Mouse (Mus musculus) 3134 (cell line): ENCODE data around the gene Hoxa3.

Experiments used
- DNase-seq: peaks from one replicate; pipeline ENCODE4 v3.0.0-alpha.2; 2011; ENCODE audit warnings: low spot score; ENCODE audit not compliant: insufficient read length; ENCODE audit errors: extremely low read depth

The Hoxa3 gene

DNA sequence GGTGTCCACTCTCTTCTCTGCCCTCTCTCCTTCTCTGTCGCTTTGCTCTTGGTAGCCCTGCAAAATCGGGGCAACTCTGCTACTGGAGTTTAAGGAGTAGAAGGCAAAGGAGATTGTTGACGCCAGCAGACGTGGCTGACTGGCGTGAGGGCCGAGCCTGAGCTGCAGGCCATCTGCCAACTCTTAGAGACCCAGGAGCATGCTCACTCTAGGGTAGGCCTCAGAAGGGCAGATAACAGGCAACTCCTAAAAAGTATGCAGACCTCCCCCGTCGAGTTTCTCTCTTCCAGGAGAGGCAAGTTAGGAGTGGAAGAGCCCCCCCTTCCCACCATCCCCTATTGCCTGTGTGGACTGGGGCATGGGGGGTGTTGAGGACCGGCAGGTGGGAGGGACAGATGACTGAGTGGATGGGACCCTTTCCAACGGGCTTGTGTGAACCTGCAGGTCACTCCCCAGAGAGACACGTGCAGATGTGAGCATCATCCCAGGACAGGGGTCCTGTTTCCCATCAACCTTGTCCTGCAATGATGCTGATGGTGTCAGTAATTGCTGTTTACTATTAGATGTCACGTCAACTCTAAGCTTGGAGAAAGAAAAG lies 53.9 kb downstream of the Hoxa3 start:
- DNase-seq: peak; percentile 61

DNA sequence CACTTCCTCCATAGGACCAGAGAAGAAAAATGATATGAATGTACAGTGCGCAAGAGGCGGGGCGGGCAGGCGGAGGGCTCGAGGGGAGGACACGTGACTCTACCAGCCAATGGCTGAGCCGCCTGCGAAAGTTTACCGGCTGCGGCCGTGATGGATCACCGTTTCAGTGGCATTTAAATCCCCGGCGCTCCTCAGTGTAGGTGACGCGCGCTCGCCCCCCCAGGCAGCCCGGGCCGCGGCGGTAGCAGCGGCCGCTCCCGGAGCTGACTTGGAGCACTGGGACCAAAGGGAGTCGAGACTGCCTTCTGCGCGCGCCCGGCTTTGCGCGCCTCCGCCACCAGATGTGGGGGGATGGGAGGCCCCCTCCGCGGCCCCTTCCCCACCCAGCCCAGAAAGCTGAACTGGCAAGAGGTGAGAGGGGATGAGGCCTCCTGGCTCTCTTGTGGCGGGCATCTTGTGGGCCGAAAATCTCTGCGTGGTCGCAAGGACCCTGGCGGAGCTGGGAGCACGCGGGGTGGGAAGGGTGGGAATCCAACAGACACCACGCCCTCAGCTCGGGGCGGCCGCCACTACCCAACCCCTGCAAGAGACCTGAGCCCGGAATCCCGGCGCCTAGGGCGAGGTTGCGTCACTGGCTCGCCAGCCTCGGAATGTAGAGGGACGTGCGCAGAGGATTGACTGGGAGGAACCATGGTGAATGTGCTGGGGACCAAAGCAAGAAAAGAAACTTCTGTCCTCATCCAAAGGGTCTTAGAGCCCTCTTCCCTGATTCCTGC lies 54.7 kb downstream of the Hoxa3 start, which contains the start of gene Hoxa1:
Gene Hoxa1, minus strand, starts transcription at position 42 of the 776 bp plus-strand sequence.
- DNase-seq: peak; percentile 88

DNA sequence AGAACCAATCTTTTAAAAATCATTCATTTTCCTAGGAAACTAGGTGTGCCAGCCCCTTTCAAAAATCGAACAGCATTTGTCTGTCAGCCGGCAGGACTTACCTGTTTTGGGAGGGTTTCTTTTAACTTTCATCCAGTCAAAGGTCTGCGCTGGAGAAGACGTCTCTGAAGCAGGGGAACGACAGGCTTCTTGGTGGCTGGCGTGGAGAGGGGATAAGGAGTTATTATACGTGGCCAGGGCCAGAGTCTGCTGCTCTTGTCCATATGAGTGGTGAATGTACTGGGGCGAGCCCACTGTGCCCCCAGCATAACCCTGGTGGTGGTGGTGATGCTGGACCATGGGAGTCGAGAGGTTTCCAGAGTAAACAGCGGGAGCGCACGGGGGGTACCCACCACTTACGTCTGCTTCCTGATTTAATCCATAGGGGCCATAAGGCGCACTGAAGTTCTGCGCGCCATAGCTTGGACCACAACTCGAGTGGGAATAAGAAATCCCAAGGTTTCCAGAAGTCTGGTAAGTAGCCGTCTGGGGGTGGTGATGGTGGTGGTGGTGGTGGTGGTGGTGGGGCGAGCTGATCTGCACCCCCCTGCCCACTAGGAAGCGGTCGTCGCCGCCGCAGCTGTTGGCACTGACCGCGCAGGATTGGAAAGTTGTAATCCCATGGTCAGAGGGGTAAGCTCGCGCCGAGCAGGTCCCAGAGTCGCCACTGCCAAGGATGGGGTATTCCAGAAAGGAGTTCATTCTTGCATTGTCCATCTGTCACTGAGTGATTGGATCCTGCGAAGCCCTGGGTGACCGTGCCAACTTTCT lies 55.5 kb downstream of the Hoxa3 start:
- no peak for DNase-seq

DNA sequence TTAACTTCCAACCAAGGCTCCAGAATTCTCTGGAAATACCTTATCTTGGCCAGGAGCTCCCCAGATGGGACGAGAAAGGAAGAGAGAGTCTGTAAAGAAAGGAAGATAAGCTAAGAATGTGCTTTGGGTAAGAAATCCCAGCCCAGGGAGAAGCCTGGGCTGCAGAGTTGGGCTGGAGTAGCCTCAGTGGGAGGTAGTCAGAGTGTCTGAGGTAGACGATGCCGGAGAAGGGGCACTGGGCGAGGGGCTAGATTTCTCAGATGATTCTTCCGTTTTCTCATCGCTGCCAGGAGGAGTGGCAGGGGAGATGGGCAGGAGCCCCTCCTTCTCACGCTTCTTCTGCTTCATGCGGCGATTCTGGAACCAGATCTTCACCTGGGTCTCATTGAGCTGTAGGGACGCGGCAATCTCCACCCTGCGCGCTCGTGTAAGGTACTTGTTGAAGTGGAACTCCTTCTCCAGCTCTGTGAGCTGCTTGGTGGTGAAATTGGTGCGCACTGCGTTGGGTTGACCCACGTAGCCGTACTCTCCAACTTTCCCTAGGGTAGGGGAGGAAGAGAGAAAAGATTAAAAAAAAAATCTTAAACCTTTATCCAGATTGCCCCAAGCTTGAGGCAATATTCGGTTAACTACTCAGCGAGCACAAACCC lies 56.5 kb downstream of the Hoxa3 start:
- DNase-seq: no peak

DNA sequence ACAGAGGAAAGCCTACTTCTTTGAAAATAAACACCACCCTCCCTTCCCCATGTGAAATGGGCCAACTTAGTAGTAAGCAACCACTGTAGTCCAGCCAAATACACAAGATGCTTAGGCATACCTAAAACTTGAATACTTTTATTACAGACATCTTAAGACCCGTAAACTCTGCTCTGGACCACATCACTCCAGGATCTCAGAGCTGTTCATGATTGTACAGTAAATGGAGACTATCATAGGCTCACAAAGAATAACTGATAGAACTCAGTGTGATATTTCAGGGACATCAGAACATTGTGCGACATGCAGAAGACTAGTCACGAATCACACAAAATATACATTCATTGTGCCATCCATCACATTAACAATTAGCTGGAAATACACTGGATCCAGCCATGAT lies 57.7 kb downstream of the Hoxa3 start:
- DNase-seq: no peak

DNA sequence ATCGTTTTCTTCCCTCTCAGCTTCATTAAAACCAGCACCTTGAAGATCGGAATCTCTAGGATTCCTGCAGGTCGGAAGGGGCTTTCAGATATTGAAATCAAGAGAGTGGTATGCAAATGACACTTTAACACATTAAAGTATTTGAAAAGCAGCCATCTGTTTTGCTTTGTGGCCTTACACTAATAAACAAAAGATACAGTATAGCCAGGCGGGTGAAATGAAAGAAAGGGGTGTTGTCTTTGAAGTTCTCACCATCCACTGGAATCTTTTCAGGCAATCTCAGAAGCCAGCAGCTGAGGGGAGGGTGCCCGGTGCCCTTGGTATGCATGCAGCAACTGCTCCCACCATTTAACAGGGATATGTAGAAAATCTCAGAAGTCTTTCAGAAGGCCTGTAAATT lies 59.1 kb downstream of the Hoxa3 start:
- no peak for DNase-seq

DNA sequence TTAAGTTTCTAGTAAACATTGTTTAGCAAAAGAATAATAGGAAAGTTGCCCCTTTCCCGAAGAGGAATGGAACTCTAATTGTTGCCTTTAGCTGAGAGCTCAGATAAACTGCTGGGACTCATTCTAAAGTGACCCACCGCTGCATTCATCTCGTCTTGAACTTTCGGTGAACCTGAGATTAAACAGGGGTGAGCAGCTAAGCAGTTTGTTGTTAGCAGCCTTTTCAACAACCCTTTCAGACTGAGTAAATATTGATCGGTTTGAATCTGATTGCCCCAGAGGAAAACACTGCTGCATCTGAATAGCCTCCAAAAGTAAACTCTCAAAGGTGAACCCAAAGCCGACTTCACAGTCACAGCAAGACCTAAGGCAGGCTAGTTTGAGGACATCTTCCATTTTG lies 59.9 kb downstream of the Hoxa3 start:
- no peak for DNase-seq

DNA sequence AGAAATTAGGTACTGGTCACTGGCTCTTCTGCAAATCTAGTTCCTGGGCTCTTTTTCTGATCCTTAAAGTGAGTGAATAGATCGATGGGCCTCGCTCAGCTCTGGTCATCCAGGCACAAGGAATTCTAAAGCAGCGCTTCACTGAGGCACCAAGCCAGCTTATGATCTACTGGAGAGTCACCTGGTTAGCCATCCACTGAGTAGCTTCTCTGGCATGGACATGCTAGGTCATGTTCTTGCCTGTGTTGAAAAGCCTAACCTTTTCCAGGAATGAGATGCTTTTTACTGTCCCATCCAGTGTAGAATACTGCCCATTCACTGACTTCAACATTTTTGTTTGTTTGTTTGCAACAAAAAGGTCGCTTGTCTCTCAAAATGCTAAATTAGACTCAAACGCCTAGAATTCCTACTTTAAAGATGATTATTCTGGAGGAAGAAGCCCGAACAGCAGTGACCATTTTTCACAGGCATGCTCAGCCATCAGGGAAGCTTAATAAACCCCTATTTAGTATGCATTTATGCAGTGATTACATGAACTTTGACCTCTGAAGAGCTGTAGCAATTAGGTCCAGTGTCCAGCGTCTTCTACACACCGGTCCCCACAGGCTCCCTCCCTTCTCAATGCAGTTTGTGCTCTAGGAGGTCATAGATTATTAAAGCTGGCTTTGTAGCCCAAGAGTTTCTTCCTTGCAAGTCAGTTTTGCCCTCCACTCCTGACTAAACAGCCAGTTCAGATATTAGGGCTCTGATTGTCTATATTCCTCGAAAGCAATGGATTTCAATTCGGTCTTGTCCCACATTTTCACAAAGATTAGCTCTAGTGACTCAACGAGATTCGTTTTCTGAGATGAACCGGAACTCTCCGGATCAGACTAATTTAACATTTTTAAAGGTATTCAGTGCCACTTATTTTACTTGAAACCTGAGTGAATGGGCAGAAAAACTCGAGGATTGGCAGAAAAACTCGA lies 60.6 kb downstream of the Hoxa3 start:
- DNase-seq: no peak

DNA sequence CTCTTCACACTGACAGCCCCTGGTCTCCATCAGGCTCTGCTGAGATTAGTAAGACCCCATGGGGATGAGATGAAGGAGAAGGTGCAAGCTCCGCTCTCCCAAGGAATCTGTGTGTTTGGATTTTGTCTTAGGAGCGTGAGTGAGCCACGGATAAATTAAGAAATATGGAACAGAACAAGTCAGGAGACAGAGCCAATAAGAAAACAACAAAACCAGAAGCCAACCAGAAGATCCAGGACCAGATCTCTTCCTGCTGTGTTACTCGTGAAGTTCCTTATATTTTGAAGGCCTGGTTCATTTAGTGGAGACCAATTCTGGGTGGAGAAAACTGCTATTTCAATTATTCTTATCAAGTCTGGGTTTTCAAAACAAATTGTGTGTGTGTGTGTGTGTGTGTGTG lies 61.6 kb downstream of the Hoxa3 start:
- no peak for DNase-seq

DNA sequence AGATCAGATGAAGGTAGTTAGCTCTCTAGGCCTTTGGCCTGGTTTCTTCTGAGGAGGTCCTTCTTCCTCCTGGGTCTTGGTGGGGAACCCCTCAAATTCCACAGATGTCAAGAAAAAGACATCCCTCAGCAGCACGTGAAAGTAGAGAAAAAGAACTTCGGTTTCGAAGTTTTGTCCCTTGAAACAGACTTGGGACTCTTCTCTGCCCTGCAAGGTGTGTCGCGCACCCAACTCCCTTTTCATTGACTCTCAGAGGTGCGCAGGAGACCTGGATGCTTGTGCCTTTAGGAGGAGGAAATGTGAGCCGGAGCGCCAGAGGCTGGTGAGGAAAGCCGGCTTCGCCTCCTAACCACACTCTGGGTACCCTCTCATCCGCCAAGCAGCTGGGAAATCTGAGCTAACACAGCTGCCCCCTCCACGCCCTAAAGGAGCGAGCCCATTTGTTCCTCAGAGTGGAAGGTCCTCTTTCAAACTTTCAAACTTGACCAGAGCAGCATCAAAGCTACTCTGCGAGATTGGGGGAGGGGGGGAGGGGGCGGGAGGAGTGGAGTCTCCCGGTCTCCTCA lies 62.7 kb downstream of the Hoxa3 start:
- peak; percentile 28 for DNase-seq

DNA sequence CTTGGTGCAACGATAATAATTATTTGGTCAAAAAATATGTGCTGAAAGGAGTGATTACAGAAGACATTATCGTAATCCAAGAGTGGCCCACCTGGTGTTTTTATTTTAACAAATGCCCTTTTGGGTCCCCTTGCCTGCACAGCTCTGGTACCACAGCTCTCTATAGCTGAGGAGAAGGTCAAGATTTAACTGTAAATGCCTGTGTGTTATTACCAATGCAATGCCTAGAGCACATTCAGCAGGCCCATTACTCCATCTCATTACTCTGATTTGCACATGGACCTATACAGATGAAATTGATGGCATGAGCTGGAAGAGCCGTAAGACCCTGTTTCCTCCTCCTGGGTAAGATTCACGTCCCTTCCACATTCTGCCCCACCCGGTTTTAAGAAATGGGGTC lies 74.0 kb downstream of the Hoxa3 start:
- DNase-seq: no peak

DNA sequence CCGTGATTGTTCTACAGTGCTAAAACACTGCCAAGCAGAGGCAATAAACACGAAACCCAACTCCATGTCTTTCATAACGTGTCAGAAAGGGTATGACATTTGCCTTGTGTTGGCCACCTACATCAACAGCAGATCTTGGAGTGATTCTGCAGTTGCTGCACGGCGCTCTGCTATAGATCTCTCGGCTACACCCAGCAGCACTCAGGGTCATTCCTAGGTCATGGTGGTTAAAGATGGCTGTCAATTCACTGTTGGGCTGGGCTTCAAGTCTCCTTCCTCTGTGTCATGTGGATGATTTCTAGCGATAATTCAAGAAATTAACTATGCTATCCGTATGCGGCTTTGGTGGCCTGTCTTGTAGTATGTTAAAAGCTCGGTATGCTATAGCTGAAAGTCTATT lies 74.6 kb downstream of the Hoxa3 start:
- no peak for DNase-seq

DNA sequence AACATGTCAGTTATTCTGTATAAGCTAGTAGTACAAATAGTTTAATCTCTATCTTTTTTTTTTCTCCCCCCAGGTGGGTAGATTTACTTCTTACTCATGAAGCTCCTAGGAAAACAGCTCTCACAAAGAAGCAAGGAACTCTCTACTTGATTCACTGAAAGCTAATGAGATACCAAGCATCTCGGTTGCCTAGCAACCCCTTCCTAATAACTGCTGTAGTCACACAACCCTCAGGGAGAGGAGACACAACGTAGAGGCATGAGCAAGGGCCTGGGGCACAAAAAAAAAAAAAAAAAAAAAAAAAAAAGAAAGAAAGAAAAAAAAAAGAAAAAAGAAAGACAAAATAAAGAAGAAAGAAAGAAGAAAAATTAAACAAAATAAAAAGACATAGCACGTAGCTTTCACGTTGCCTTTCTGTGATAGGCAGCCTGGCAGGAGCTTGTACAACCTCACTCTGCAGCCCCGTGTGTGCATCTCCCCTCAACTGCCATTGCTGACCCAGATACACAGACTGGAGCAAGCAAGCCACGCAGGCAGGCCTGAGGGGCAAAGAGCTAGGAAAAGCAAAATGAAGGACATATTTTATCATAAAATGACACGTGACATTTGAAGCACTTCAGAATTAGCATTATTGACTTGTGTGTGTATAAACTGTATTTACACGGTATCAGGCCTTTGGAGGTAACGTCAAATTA lies 75.1 kb downstream of the Hoxa3 start:
- no peak for DNase-seq

DNA sequence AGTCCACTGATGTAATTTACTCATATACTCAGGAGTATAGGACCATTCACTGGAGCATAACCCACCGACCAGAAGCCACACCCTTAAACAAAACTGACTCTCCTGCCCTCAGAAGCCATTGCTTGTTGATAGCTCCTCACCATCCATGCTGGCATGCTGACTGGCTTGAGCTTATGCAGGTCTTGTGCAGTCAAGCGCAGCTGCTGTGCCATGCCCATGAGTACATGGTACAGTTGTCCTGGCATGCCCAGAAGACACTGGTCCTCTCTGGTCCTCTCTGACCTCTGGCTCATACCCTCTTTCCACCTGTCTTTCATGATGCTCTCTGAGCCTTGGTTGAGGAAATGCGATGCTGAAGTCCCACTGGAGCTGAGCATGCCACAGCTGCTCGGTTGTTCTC lies 89.5 kb downstream of the Hoxa3 start:
- no peak for DNase-seq

DNA sequence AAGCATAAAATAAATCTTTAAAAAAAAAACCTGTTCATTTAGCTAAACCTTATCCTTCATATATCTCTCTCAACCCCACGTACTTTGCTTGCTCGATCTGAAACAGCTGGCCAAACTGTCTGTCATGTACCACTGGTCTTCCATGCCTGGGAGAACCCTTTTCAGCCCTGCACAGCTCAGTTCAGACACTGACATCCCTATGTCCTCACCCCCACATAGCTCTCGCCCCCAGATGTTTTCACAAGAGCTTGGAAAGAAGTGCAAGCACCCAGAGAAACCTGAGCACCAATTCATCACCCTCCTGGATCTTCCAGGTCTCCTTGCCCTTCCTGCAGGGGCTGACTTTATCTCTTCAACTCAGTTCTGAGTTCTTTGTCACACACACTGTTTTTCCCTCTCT lies 92.0 kb downstream of the Hoxa3 start:
- no peak for DNase-seq
